Comparison of ENCODE assay signal across 8 mouse cellular contexts in genomic region chr10:53750275-53750954, GRCm38 (mm10). TPM values are rescaled to one million over a fixed set of nuclear protein-coding genes. Genes with fewer than 3 reads are reported as not detected.
A peak's percentile ranks its signal among the peaks of the same experiment; 100 is the strongest.
DNase-seq lines count a peak whose midpoint lies in the region; ATAC-seq lines count a peak whose summit lies in the region.

No protein-coding gene starts in this region.

- H3K27ac ChIP-seq in heart, embryonic 13.5 days (replicated peaks) = no peak overlapping the region
- H3K27ac ChIP-seq in kidney, embryonic 16.5 days (ENCODE audit: low read length) = no peak overlapping the region
- H3K27ac ChIP-seq in midbrain, embryonic 13.5 days = peak overlapping the region; percentile 52

- H3K4me1 ChIP-seq in heart, embryonic 13.5 days = peaks cover 23% of the 10 kb centered on the region
- H3K4me1 ChIP-seq in kidney, embryonic 16.5 days (ENCODE audit: insufficient read depth, low read length) = peaks cover 3% of the 10 kb centered on the region; the same call in 1 of the 2 replicates
- peaks cover 26% of the 10 kb centered on the region for H3K4me1 ChIP-seq in midbrain, embryonic 13.5 days (replicated peaks)

- peak overlapping the region; percentile 86 for H3K4me3 ChIP-seq in heart, embryonic 13.5 days
- peak overlapping the region; percentile 75 for H3K4me3 ChIP-seq in kidney, embryonic 16.5 days (ENCODE audit: low read length)
- H3K4me3 ChIP-seq in midbrain, embryonic 13.5 days (replicated peaks) = peak overlapping the region; percentile 76

- H3K9ac ChIP-seq in heart, embryonic 13.5 days = peak overlapping the region; percentile 88
- peak overlapping the region; percentile 82 for H3K9ac ChIP-seq in kidney, embryonic 16.5 days (replicated peaks; ENCODE audit: low read length)
- peak overlapping the region; percentile 84 for H3K9ac ChIP-seq in midbrain, embryonic 13.5 days (replicated peaks)

- H3K36me3 ChIP-seq in heart, embryonic 13.5 days = no peaks in the 10 kb centered on the region
- no peaks in the 10 kb centered on the region for H3K36me3 ChIP-seq in kidney, embryonic 16.5 days (ENCODE audit: insufficient read depth, low read length)
- no peaks in the 10 kb centered on the region for H3K36me3 ChIP-seq in midbrain, embryonic 13.5 days

- no peak for ATAC-seq in CD4-positive, CD25-positive, alpha-beta regulatory T cell, adult 4 months
- ATAC-seq in heart, embryonic 13.5 days (ENCODE audit: extremely low read depth, insufficient number of reproducible peaks, low FRiP score, low TSS enrichment) = 0 out of 2 replicates have a peak, but pooled peaks have one; percentile 15
- ATAC-seq in kidney, embryonic 16.5 days (ENCODE audit: low FRiP score, low TSS enrichment) = peak; percentile 73
- ATAC-seq in midbrain, embryonic 13.5 days = peak; percentile 53

- peaks cover 20% of the 10 kb centered on the region for H3K27me3 ChIP-seq in heart, embryonic 13.5 days (replicated peaks)
- H3K27me3 ChIP-seq in kidney, embryonic 16.5 days (ENCODE audit: insufficient read depth, low read length) = no peaks in the 10 kb centered on the region
- no peaks in the 10 kb centered on the region; the same call in 1 of the 2 replicates for H3K27me3 ChIP-seq in midbrain, embryonic 13.5 days

- no peaks in the 10 kb centered on the region for H3K9me3 ChIP-seq in heart, embryonic 13.5 days
- no peaks in the 10 kb centered on the region for H3K9me3 ChIP-seq in kidney, embryonic 16.5 days (ENCODE audit: low read length)
- no peaks in the 10 kb centered on the region for H3K9me3 ChIP-seq in midbrain, embryonic 13.5 days

- DNase-seq in CD4-positive, CD25-positive, alpha-beta regulatory T cell, adult 2 months (ENCODE audit: low read depth, low spot score) = peak; percentile 1
- peak; percentile 30 to 42 for DNase-seq in right cerebral cortex, adult 2 months (ENCODE audit: low spot score in 2 of 2)
- DNase-seq in right cerebral cortex, postnatal 36 days (ENCODE audit: low spot score in 2 of 2) = no peak
- no peak for DNase-seq in adrenal gland, adult (ENCODE audit: inconsistent age in 2 of 2, low spot score in 1 of 2)

- 9% methylated on average over 39 of the region's 39 CpGs for WGBS in heart, embryonic 13.5 days
- 4% methylated on average over 39 of the region's 39 CpGs for WGBS in kidney, embryonic 16.5 days
- 10% methylated on average over 37 of the region's 39 CpGs for WGBS in midbrain, embryonic 13.5 days

- H3K4me2 ChIP-seq in heart, embryonic 13.5 days = peak overlapping the region; percentile 93
- H3K4me2 ChIP-seq in kidney, embryonic 16.5 days (replicated peaks; ENCODE audit: low read depth, low read length) = peak overlapping the region; percentile 93
- H3K4me2 ChIP-seq in midbrain, embryonic 13.5 days (replicated peaks) = peak overlapping the region; percentile 90

RNA-seq across cellular contexts. Expression of gene Fam184a, which starts 0.5 kb away (rescaled TPM):
- polyA plus RNA-seq in CD4-positive, CD25-positive, alpha-beta regulatory T cell, adult 4 months (2017; shearing (Covaris generic)) = not detected
- 2.5 and 3.8 TPM in 2 replicates for polyA plus RNA-seq in heart, embryonic 13.5 days (2015; fragmentation: Nextera tagmentation; extraction: Ambion mirVana)
- 5.2 and 5.6 TPM in 2 replicates for polyA plus RNA-seq in kidney, embryonic 16.5 days (2015; fragmentation: Nextera tagmentation; extraction: Ambion mirVana)
- 10.0 and 10.6 TPM in 2 replicates for polyA plus RNA-seq in midbrain, embryonic 13.5 days (2015; fragmentation: Nextera tagmentation; extraction: Ambion mirVana)

Comparison
In these comparisons a context has a peak if more than half of its experiments do, and no peak if none do; other contexts are left out.
1. DNase-seq: peak in CD4-positive, CD25-positive, alpha-beta regulatory T cell, adult 2 months (single experiment) and right cerebral cortex, adult 2 months (2 of 2); none in right cerebral cortex, postnatal 36 days (0 of 2) and adrenal gland, adult (0 of 2).
2. Peak in every context shown above with its lines, with median percentiles within 50 percentile points of each other: H3K4me2 ChIP-seq, H3K4me3 ChIP-seq and H3K9ac ChIP-seq.